Mouse (Mus musculus) kidney, embryonic 16.5 days (tissue): Measurements from ENCODE around the gene Gm39115. TPM values are rescaled to one million over a fixed set of nuclear protein-coding genes. Genes with fewer than 3 reads are reported as not detected.
"Not testable (repeated sequence)": the region's sequence is repeated elsewhere in the genome, so short reads cannot be mapped to it uniquely, and the experiment has no call there.

Experiments
- ATAC-seq: fragments of 200-750 bp; cut with Nextera tagmentation; 2 replicates; pipeline ENCODE4 v1.8.0; 2017; ENCODE audit warnings: moderate TSS enrichment; ENCODE audit not compliant: low FRiP score, low TSS enrichment
- H3K27ac ChIP-seq: fragments of 300-500 bp; sonication (generic); 2 replicates; pipeline ENCODE4 v1.5.1; 2014; ENCODE audit warnings: low read length
- H3K27me3 ChIP-seq: fragments of 300-500 bp; sonication (generic); 2 replicates; pipeline ENCODE4 v1.6.1; 2014; ENCODE audit warnings: low read length, control low read depth, mixed read lengths; ENCODE audit not compliant: insufficient read depth
- H3K36me3 ChIP-seq: fragments of 300-500 bp; sonication (generic); 2 replicates; pipeline ENCODE4 v1.6.1; 2014; ENCODE audit warnings: low read length, control low read depth, mixed read lengths; ENCODE audit not compliant: insufficient read depth
- H3K4me1 ChIP-seq: fragments of 300-500 bp; sonication (generic); 2 replicates; pipeline ENCODE4 v1.6.1; 2014; ENCODE audit warnings: low read length, control low read depth, mixed read lengths; ENCODE audit not compliant: insufficient read depth
- H3K4me2 ChIP-seq: fragments of 300-500 bp; sonication (generic); replicated peaks from 2 replicates; pipeline ENCODE4 v1.6.1; 2014; ENCODE audit warnings: low read depth, low read length
- H3K4me3 ChIP-seq: fragments of 300-500 bp; sonication (generic); 2 replicates; pipeline ENCODE4 v1.5.1; 2014; ENCODE audit warnings: mild to moderate bottlenecking, low read length
- H3K9ac ChIP-seq: fragments of 300-500 bp; sonication (generic); replicated peaks from 2 replicates; pipeline ENCODE4 v1.6.1; 2014; ENCODE audit warnings: low read length
- H3K9me3 ChIP-seq: fragments of 300-500 bp; sonication (generic); 2 replicates; pipeline ENCODE4 v1.6.1; 2016; ENCODE audit warnings: low read length, control low read depth
- WGBS: fragments of 180-500 bp; shearing (Covaris S2); extraction: QIAGEN DNeasy Blood & Tissue Kit; methylation state at CpG from one replicate; pipeline ENCODE4 v1.1.7; 2014; 5-methylcytosine and 5-hydroxymethylcytosine counted together
- polyA plus RNA-seq: library from polyadenylated mRNA; unstranded; fragments of >200 nt; fragmentation: Nextera tagmentation; extraction: Ambion mirVana; gene quantifications from 2 replicates; pipeline ENCODE4 v1.2.1, GENCODE M21; 2015

Gm39115 gene
- polyA plus RNA-seq, result not detected in 2 replicates

DNA sequence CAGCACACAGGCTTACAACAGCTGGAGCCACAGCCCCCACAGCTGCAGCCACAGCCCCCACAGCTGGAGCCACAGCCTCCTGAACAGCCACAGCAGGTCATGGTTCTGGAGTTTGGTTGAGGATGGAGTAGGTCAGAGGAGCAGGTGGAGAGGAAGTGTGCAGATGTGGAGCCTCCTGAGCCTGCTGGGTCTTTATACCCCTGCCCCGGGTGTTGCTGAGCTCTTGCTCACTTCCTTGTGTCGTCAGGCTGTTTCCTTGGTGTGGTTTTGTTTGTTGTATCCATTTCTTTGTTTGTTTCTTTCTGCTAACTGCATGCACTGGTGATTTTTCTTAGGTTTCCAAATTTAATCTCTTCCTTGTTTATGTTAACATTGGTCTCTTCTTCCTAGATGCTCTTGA, at the start of gene Gm39115:
Gene Gm39115, minus strand, starts transcription at position 101 of the 400 bp plus-strand sequence.
- not testable (repeated sequence) for H3K27ac ChIP-seq, H3K9me3 ChIP-seq, H3K4me2 ChIP-seq, H3K27me3 ChIP-seq, H3K36me3 ChIP-seq, H3K4me3 ChIP-seq, H3K9ac ChIP-seq, ATAC-seq, H3K4me1 ChIP-seq
- 41% methylated on average over 2 of the region's 2 CpGs for WGBS

DNA sequence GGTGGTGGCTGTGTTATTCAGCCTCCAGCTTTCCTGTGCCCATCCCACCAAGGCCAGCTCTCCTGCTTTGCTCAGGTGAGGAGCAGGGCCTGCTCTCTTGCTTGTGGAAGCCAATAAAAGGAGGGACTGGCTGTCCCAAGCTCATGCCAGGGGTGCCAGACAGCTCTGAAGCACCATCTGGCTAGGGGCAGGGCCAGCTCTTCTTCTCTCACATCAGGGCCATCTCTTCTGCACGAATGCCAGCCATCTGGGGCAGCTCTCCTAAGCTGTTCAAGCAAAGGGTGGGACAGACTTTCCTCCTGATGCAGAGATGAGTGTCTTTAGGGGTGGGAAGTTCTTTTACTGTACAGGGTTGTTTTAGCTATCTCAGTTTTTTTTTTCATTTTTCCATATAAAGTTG, 45.2 kb upstream of the Gm39115 start:
- no peaks in the 10 kb centered on the region for H3K36me3 ChIP-seq

GRCm38 (mm10) chr7:142178685-142179084, 42.9 kb upstream of the Gm39115 start:
- Histone ChIP-seq H3K4me1 (no peaks in the 10 kb centered on the region), H3K4me2 (no peak overlapping the region), H3K27me3 (no peaks in the 10 kb centered on the region), H3K4me3 (no peak overlapping the region), H3K27ac (no peak overlapping the region), H3K9ac (no peak overlapping the region), H3K36me3 (no peaks in the 10 kb centered on the region), H3K9me3 (no peaks in the 10 kb centered on the region)
- 79% methylated on average over 1 of the region's 1 CpGs for WGBS
- ATAC-seq, result no peak

More for the DNA sequence above, 45.2 kb upstream of the Gm39115 start:
- Histone ChIP-seq H3K9me3 (no peaks in the 10 kb centered on the region), H3K4me2 (no peak overlapping the region), H3K27ac (no peak overlapping the region), H3K9ac (no peak overlapping the region), H3K27me3 (no peaks in the 10 kb centered on the region), H3K4me1 (no peaks in the 10 kb centered on the region), H3K4me3 (no peak overlapping the region)
- WGBS, result 53% methylated on average over 1 of the region's 1 CpGs
- ATAC-seq, result no peak

DNA sequence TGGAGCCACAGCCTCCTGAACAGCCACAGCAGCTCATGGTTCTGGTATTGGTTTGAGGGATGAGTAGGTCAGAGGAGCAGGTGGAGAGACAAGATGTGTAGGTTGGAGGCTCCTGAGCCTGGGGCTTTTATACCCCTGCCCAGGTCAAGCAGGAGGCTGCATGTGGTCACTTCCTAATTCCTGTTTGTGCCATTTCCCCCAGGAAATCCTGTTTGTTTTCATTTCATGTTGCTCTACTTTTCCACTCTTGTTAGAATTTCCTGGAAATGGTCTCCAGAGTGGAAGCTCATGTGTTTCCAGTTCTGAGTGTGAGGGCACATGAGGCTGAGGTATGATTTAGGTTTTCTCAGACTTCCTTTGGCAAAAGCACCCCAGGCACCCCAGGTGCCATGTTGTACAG, 40.1 kb upstream of the Gm39115 start, which contains the start of gene Krtap5-2:
Gene Krtap5-2, minus strand, starts transcription at position 101 of the 400 bp plus-strand sequence.
- not testable (repeated sequence) for ATAC-seq

GRCm38 (mm10) chr7:142169836-142170235, 34.0 kb upstream of the Gm39115 start:
- Histone ChIP-seq H3K9ac (no peak overlapping the region), H3K27ac (no peak overlapping the region), H3K4me2 (no peak overlapping the region), H3K9me3 (no peaks in the 10 kb centered on the region), H3K36me3 (no peaks in the 10 kb centered on the region), H3K27me3 (no peaks in the 10 kb centered on the region), H3K4me1 (no peaks in the 10 kb centered on the region), H3K4me3 (no peak overlapping the region)
- 46% methylated on average over 3 of the region's 3 CpGs for WGBS
- no peak for ATAC-seq

More for the DNA sequence above, 40.1 kb upstream of the Gm39115 start, which contains the start of gene Krtap5-2:
- H3K4me3 ChIP-seq, H3K27me3 ChIP-seq, H3K27ac ChIP-seq, H3K36me3 ChIP-seq, H3K9ac ChIP-seq, H3K4me1 ChIP-seq, H3K9me3 ChIP-seq, H3K4me2 ChIP-seq: not testable (repeated sequence)

- H3K9ac ChIP-seq, H3K27ac ChIP-seq, ATAC-seq, H3K4me3 ChIP-seq, H3K36me3 ChIP-seq, H3K4me2 ChIP-seq, H3K4me1 ChIP-seq, H3K9me3 ChIP-seq, H3K27me3 ChIP-seq: not testable (repeated sequence)
Observed at GRCm38 (mm10) chr7:142165639-142166038, 29.8 kb upstream of the Gm39115 start, which contains the start of gene Gm4553. TSS of gene Gm4553 (minus strand) at chr7:142165739.

- Histone ChIP-seq H3K27ac (no peak overlapping the region), H3K4me3 (no peak overlapping the region), H3K36me3 (no peaks in the 10 kb centered on the region), H3K9ac (no peak overlapping the region), H3K9me3 (no peaks in the 10 kb centered on the region), H3K4me1 (no peaks in the 10 kb centered on the region), H3K27me3 (no peaks in the 10 kb centered on the region), H3K4me2 (no peak overlapping the region)
- WGBS, result 95% methylated on average over 3 of the region's 3 CpGs
- ATAC-seq, result no peak
Observed at GRCm38 (mm10) chr7:142159366-142159765, 23.5 kb upstream of the Gm39115 start.

- H3K4me3 ChIP-seq, ATAC-seq, H3K4me2 ChIP-seq, H3K9ac ChIP-seq, H3K4me1 ChIP-seq, H3K27me3 ChIP-seq, H3K9me3 ChIP-seq, H3K27ac ChIP-seq, H3K36me3 ChIP-seq: not testable (repeated sequence)
- 30% methylated on average over 2 of the region's 2 CpGs for WGBS
Observed at GRCm38 (mm10) chr7:142157013-142157412, 21.2 kb upstream of the Gm39115 start, which contains the start of gene Gm29735. TSS of gene Gm29735 (minus strand) at chr7:142157113.

GRCm38 (mm10) chr7:142155308-142155707, 19.5 kb upstream of the Gm39115 start:
- H3K9ac ChIP-seq, result no peak overlapping the region
- H3K36me3 ChIP-seq, result no peaks in the 10 kb centered on the region
- H3K27ac ChIP-seq, result no peak overlapping the region
- H3K4me3 ChIP-seq, result no peak overlapping the region
- H3K9me3 ChIP-seq, result no peaks in the 10 kb centered on the region
- no peak overlapping the region for H3K4me2 ChIP-seq
- no peaks in the 10 kb centered on the region for H3K4me1 ChIP-seq
- H3K27me3 ChIP-seq, result no peaks in the 10 kb centered on the region
- no peak for ATAC-seq
- 69% methylated on average over 1 of the region's 1 CpGs for WGBS

GRCm38 (mm10) chr7:142152191-142152590, 16.4 kb upstream of the Gm39115 start:
- WGBS, result 81% methylated on average over 4 of the region's 4 CpGs
- Histone ChIP-seq H3K9ac (no peak overlapping the region), H3K4me1 (no peaks in the 10 kb centered on the region), H3K27ac (no peak overlapping the region), H3K9me3 (no peaks in the 10 kb centered on the region), H3K4me2 (no peak overlapping the region), H3K27me3 (no peaks in the 10 kb centered on the region), H3K4me3 (no peak overlapping the region), H3K36me3 (no peaks in the 10 kb centered on the region)
- no peak for ATAC-seq
